12 mouse cellular contexts compared by ENCODE assay signal in the genomic region with DNA sequence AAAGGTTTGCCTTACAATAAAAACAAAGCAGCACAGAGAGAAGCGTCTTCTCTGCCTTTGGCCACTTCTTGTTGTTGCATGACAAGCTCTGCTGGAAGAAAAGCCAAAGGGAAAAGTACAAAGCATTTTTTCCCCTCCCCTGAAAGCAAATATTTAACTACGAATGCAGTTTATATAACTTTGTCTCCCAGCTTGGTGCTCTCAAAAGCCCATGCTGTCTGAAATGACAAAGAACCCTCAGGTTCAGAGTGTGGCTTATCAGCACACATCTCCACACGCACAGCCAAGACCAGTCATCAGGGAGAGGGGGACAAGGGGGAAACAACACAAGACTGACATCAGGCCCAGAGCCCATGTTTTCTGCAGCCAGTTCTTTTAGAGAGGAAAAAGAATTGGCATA. TPM values are rescaled to one million over a fixed set of nuclear protein-coding genes. Genes with fewer than 3 reads are reported as not detected.
DNase-seq lines count a peak whose midpoint lies in the region; ATAC-seq and TF ChIP-seq lines count a peak whose summit lies in the region.
"Had no signal": no experiment of that assay in that cellular context is flagged by ENCODE, and none has a peak within 500 bp of the region (broad histone marks: within the 10 kb centered on the region; RNA-seq: fewer than 3 reads in every experiment).

No protein-coding gene starts in this region.

- no peaks in the 10 kb centered on the region for H3K9me3 ChIP-seq in stomach, embryonic 15.5 days
- H3K9me3 ChIP-seq: midbrain, embryonic 15.5 days had no signal

- H3K36me3 ChIP-seq in stomach, embryonic 15.5 days, result no peaks in the 10 kb centered on the region
- H3K36me3 ChIP-seq: midbrain, embryonic 15.5 days had no signal

- WGBS in stomach, embryonic 15.5 days, result 16% methylated on average over 3 of the region's 3 CpGs

- DNase-seq in gastrocnemius, adult 2 months, result no peak
- DNase-seq in gastrocnemius, adult 18-20 months (ENCODE audit: low spot score), result no peak
- DNase-seq in lung, postnatal 25 days (ENCODE audit: low spot score), result peak; percentile 42
- DNase-seq in lung, postnatal 10 days, result no peak
- DNase-seq in kidney, postnatal 10 days, result peak; percentile 38
- DNase-seq in heart, postnatal 25 days (ENCODE audit: low spot score), result no peak
- DNase-seq in adrenal gland, adult 18-20 months (ENCODE audit: low spot score in 2 of 2), result no peak
- DNase-seq: adrenal gland, postnatal 36 days; cerebellum, adult 9-11 months had no signal

- peaks cover 19% of the 10 kb centered on the region for H3K4me1 ChIP-seq in stomach, embryonic 15.5 days

- no peaks in the 10 kb centered on the region for H3K27me3 ChIP-seq in stomach, embryonic 15.5 days (replicated peaks)
- H3K27me3 ChIP-seq: midbrain, embryonic 15.5 days had no signal

- intact Hi-C loops in gastrocnemius, adult 2 months (cut with DNase I), result no loop called here
- intact Hi-C loops in heart, postnatal 25 days (cut with DNase I), result no loop called here

- no peak overlapping the region for H3K9ac ChIP-seq in stomach, embryonic 15.5 days
- H3K9ac ChIP-seq: midbrain, embryonic 15.5 days had no signal

- H3K27ac ChIP-seq in gastrocnemius, adult 2 months, result peak overlapping the region; percentile 66
- H3K27ac ChIP-seq in stomach, embryonic 15.5 days, result peak overlapping the region; percentile 75

- 0 out of 2 replicates have a peak, but pooled peaks have one; percentile 28 for ATAC-seq in stomach, embryonic 15.5 days (ENCODE audit: insufficient read depth, low FRiP score, low read depth)
- ATAC-seq: midbrain, embryonic 15.5 days had no signal

- TF ChIP-seq CTCF in gastrocnemius, adult 2 months (IDR thresholded peaks at IDR 0.05), result no peak

- no peak overlapping the region for H3K4me3 ChIP-seq in gastrocnemius, adult 2 months
- no peak overlapping the region for H3K4me3 ChIP-seq in stomach, embryonic 15.5 days (replicated peaks)
- H3K4me3 ChIP-seq: midbrain, embryonic 15.5 days had no signal

- H3K4me2 ChIP-seq in stomach, embryonic 15.5 days, result peak overlapping the region; percentile 9; the same call in 1 of the 2 replicates
- H3K4me2 ChIP-seq: midbrain, embryonic 15.5 days had no signal

RNA-seq across cellular contexts. Expression of a gene that starts 18.6 kb away (rescaled TPM):
- total RNA-seq in gastrocnemius, adult 2 months (2021), result 10 to 100 TPM; 19.9 to 40.8 TPM
- 10 to 100 TPM; 18.5 to 29.9 TPM for total RNA-seq in gastrocnemius, adult 18-20 months (2021)
- polyA plus RNA-seq in stomach, embryonic 15.5 days (2015; fragmentation: Nextera tagmentation; extraction: Ambion mirVana), result 55.6 and 64.6 TPM in 2 replicates
- total RNA-seq in heart, postnatal 25 days (2021), result 10 to 100 TPM; 26.7 to 28.3 TPM
- 10 to 100 TPM; 47.8 to 57.5 TPM for total RNA-seq in adrenal gland, adult 18-20 months (2021)

RNA-seq across cellular contexts. Expression of a gene that starts 19.5 kb away (rescaled TPM):
- 100 to 1,000 TPM; 304 to 430 TPM for total RNA-seq in gastrocnemius, adult 2 months (2021)
- total RNA-seq in gastrocnemius, adult 18-20 months (2021), result 100 to 1,000 TPM; 310 to 342 TPM
- polyA plus RNA-seq in stomach, embryonic 15.5 days (2015; fragmentation: Nextera tagmentation; extraction: Ambion mirVana), result 514 and 574 TPM in 2 replicates
- 100 to 1,000 TPM; 782 to 827 TPM for total RNA-seq in heart, postnatal 25 days (2021)
- total RNA-seq in adrenal gland, adult 18-20 months (2021), result 100 to 1,000 TPM; 380 to 443 TPM

RNA-seq across cellular contexts. Expression of a gene that starts 36.1 kb away (rescaled TPM):
- total RNA-seq in gastrocnemius, adult 2 months (2021), result not detected
- not detected for total RNA-seq in gastrocnemius, adult 18-20 months (2021)
- 0.14 TPM in 1 of 2 replicates, not detected in the other for polyA plus RNA-seq in stomach, embryonic 15.5 days (2015; fragmentation: Nextera tagmentation; extraction: Ambion mirVana)
- not detected for total RNA-seq in heart, postnatal 25 days (2021)
- total RNA-seq in adrenal gland, adult 18-20 months (2021), result under 1 TPM; 0.23 to 0.42 TPM
- total RNA-seq: heart, adult 8-10 months had no signal

Comparison
In these comparisons a context has a peak if more than half of its experiments do, and no peak if none do; other contexts are left out.
1. DNase-seq: peak in lung, postnatal 25 days (single experiment) and kidney, postnatal 10 days (single experiment); none in gastrocnemius, adult 2 months (single experiment), gastrocnemius, adult 18-20 months (single experiment), lung, postnatal 10 days (single experiment), heart, postnatal 25 days (single experiment) and adrenal gland, adult 18-20 months (0 of 2).